Mouse (Mus musculus) cerebellum, adult 11 months (tissue): ENCODE results near the gene Ikzf3.

Experiments
- DNase-seq: peaks from one replicate; pipeline ENCODE4 v3.0.0; 2022

The Ikzf3 gene

GRCm38 (mm10) chr11:98545711-98546231 is at the start of gene Ikzf3:
TSS of gene Ikzf3 (minus strand) at chr11:98546031.
- DNase-seq, result peak; percentile 10

DNA sequence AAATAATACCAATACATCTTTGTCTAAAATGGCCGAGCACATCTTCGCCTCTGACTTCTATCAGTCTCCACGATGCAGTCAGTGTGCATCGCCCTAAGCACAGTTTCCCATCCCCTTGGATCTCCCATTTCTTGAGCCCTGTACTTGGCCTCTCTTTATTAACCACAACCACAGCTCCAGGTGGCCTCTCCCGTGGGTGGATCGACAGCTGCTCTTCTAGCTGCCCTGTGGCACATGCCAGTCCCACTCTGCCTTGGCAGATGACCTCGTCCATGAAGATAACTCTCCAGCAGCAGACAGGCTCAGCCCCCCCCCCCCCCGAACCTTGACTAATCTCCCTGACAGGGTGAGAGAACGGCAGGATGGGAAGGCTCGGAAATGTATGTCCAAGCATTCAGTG is 49.6 kb upstream of the Ikzf3 start:
- no peak for DNase-seq

DNA sequence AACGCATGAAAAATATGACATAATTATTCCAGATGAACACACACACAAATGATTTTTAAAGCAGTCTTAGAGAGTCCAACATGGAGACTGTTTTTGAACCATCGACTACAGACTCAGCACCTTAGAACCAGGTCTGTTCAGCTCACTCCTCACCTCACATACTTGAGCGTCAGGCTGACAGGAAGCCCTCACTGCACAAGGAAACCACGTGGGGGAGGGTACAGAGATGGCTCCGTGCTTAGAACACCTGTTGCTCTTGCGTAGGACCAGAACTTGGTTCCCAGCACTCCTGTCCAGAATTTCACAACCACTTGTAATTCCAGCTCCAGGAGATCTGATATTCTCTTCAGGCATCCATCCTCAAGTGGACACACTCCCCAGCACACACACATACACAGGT is 49.2 kb upstream of the Ikzf3 start:
- no peak for DNase-seq

GRCm38 (mm10) chr11:98590548-98591445 is 45.0 kb upstream of the Ikzf3 start:
- DNase-seq, result peak; percentile 40

DNA sequence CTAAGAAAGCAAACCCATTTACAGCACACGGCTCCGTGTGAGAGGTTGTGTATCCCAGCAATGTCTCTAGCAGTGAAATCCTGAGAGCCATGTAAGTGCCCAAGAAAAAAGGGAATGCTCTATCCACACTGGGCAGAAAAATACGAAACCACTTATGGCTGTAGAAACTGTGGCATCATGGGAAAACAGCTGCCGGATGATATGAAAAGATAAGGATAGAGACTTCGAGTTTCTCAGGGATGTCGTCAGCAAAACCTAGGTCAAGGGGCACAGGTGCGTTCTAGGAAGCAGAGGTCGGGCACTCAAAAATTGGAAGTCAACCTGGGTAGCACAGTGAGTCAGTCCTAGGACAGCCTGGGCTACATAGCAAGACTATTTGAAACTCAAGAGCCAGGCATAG is 43.5 kb upstream of the Ikzf3 start:
- no peak for DNase-seq

- no peak for DNase-seq
Observed at GRCm38 (mm10) chr11:98588833-98589281, 43.0 kb upstream of the Ikzf3 start.

- peak; percentile 37 for DNase-seq
Observed at GRCm38 (mm10) chr11:98587684-98588546, 42.1 kb upstream of the Ikzf3 start.

GRCm38 (mm10) chr11:98586892-98587563 is 41.2 kb upstream of the Ikzf3 start, which contains the start of gene Ormdl3:
TSS of gene Ormdl3 (minus strand) at chr11:98587368.
- peak; percentile 95 for DNase-seq

DNA sequence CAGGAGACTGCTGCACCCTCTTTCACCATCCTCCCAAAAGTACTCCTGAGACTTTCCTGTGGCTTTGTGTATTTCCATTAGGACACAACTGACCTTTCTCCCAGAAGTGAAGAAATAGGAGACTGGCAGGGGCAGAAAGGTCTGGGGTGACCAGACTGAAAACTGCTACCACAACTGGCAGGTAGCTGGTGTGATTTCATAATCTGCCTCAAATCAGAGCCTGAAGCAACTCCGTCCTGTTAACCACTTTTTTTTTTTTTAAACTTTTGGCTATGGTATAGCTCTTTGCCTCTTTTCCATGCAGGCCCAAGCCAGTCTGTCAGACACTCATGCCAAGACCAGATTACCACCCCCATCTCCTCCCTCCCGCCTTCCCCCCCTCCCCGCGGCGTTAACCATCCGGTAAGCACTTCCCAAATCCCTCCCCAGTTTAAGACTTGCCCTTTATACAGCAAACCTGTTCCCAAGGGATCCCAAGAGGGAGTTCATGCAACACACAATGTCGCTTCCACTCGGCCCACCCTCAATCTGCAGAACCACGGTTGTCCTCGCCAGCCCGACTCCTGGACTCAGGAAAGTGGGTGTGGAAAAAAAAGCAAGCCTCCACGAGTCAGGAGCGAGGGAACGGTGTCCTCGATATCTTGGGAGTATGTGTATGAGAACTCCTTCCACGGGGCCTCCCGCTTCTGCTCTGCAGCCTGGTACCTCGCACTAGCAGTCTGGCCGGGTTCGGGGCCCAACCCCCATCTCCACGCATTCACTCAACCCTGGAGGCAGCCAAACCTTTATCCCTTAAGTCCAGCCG is 40.5 kb upstream of the Ikzf3 start:
- no peak for DNase-seq

DNA sequence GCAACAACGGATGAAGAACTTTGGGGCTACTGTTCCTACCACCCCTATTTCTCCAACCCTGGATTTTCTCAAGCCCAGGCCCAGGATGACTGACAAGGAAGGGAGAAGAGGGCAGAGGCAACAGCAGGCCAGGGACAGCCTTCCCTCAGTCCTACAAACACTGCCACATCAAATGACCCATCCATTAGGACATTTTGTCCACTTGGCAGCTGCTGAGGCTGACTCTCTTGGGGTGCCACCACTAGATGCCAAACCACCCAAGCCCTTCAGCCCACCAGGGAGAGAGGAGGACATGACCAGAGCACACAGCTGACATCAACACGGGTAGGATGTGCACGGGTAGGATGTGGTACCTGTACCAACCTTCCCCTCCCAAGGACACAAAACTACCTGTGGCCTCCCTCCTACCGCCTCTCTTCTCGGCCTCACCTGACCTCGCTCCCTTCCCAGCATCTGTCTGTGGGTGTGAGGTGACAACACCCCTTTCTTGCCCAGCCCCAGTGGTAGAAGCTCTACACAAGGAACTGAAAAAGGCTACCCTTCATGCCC is 38.9 kb upstream of the Ikzf3 start:
- no peak for DNase-seq

GRCm38 (mm10) chr11:98584146-98584545 is 38.3 kb upstream of the Ikzf3 start:
- DNase-seq, result no peak

GRCm38 (mm10) chr11:98583571-98583970 is 37.7 kb upstream of the Ikzf3 start:
- no peak for DNase-seq

DNA sequence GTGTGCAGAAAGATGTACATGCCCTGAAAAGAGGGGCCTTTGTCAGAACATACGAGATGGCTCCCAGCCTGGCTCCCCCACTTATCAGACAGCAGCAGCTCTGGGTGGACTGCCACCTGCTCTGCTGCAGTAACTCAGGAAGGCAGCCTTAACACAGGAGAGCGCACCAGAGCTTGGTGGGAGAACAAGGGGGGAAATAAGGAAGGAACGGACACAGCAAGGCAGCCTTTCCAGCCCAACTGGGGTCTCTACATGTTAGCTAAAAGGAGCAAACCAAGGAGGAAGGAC is 37.4 kb upstream of the Ikzf3 start:
- no peak for DNase-seq

DNA sequence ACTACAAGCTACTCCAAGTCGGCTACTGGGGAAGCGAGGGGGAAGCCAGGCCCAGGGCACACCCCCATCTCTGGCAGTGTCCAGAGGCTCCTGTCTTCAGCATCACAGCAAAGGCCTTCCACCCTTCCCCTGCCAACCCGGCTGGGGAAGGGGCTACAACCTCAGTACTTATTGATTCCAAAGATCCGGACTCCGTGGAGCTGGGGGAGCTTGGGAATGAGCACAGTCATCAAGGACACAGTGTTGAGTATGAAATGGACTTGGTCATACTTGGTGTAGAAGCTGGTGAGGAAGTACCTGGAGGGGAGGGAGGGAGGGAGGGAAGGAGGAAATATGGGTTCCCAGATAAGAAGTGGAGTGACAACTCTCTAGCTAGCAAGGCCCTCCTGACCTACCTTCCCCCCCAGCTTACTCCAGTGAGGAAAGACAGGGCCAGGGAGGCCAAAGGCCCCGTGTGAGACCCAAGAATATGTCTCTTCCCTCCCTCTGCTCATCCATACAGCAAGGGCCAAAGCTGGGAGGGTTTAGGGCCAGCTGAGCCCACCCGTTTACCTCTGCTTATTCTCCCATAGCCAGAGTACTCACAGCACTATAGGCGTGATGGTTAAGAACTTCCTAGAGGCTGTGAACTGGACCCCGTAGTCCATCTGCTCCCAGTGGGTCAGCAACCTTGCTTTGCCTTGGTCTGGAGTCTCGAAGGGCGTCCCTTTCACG is 36.9 kb upstream of the Ikzf3 start:
- DNase-seq, result no peak

DNA sequence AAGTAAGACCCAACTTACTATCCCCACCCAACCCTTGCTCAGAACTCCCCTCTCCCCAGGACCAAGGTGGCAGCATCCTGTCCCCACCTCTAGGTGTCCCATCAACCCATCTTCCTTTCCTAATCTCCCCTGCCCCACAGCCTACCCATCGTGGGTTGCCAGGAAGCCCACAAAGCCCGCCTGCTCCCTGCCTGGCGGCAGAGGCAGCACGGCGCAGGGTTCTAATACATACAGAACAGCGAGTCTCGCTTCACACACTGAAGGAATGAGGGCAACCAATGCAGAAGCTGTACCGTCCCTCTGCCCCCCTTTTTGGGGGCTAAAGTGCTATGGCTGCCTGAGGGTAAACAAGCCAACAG is 36.2 kb upstream of the Ikzf3 start:
- no peak for DNase-seq

- no peak for DNase-seq
Observed at GRCm38 (mm10) chr11:98581286-98582029, 35.6 kb upstream of the Ikzf3 start.

DNA sequence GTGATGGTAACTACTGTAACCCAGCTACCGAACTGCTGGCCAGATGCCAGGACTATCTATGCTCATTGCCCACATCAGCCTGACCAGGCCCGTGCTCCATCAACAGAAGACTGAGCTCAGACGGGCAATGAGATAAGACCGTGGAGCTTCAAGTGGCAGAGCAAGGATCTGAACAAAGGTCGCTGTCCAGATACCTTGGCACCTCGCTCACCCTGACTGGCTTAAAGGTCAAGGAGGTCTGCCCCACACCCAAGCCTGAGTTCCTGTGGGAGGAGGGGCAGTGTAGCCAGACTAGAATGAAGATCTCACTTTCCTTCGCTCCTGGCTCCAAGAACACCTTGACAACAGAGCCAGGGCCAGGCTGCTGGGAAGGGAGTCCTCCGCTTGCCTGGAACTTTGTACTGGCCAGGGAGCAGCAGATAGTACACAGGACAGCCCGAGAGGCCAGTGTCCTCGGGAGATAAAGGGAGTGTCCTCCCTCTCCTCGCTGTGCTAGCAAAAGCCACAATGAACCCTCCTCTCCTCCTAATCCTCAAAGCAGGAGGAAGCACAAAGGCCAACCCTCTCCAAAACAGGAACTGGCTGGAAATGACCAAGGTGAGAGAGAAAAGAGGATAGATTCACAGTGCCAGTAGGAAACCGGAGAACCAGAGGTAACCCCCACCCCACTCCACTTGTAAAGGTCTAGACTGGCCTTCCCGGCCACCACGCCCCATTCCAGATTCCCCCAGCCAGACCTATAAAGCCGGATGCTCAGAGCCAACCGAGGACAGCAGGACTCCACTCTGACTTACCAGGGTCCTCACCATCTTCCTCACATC is 34.7 kb upstream of the Ikzf3 start:
- DNase-seq, result no peak

GRCm38 (mm10) chr11:98577776-98578175 is 31.9 kb upstream of the Ikzf3 start:
- DNase-seq, result no peak

- no peak for DNase-seq
Observed at GRCm38 (mm10) chr11:98569461-98569860, 23.6 kb upstream of the Ikzf3 start.

DNA sequence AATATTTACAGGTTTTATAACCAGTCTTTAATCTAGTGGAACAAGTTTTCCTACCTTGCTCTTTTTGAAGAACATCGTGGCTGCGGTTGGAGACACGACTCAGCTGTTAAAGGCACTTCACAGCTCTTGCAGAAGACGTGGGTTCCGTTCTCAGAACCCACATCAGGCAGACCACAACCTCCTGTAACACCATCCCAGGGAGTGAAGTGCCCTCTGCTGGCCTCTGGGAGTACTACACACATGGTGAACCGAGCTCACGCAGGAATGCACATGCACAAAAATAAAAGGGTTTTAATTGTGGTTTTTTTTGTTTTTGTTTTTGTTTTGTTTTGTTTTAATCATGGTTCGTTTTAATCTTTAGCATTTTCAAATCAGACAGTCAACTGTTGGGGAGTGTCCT is 22.5 kb upstream of the Ikzf3 start:
- DNase-seq, result no peak
